Comparison of ENCODE assay signal across 9 mouse cellular contexts in the genomic region with DNA sequence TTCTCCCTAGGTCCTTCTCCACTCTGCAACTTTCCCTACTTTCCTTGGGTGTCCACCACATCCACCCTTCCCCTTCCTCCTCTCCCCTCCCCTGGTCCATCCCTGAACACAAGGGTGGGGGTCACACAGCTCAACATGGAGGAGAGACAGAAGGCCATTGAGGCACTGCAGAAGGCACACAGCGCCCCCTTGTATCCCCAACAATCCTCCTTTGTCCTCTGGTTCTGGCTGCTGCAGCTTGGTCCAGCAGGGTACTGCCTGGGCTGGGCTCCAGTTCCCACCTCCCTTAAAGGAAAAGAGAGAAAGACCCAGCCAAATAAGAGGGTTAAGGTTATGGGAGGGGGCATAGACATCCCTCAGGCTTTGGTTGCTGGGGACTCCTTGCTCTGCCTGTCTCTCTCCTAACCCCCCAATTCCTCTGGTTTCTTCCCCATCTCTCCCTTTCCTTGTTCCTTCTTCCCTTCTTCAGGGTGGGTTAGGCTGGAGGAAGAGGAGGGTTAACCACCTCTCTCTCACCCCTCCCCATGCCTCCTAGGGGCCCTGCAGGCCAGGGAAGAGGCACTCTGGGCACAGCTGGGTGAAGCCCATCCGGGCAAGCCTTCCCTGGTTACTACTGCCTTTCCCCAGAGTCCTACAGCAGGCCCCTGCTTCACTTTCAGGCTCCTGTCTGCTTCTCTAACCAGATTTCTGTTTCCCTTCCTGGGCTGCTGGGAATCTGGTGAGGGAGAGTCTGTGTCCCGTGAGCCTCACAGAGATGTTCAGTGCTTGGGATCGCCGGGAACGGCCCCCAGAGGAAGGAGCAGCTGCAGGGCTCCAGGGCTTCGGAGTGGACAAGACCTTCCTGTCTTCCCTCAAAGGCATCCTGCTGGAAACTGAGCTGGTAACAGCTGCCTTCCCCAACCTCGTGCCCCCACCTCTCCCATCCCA. TPM values are rescaled to one million over a fixed set of nuclear protein-coding genes. Genes with fewer than 3 reads are reported as not detected.
DNase-seq lines count a peak whose midpoint lies in the region; ATAC-seq and TF ChIP-seq lines count a peak whose summit lies in the region.
"Had no signal": no experiment of that assay in that cellular context is flagged by ENCODE, and none has a peak within 500 bp of the region (broad histone marks: within the 10 kb centered on the region; RNA-seq: fewer than 3 reads in every experiment).

A gene (plus strand): TSS at position 358 of the 927 bp plus-strand sequence.

- H3K27ac ChIP-seq in heart, postnatal 0 days (ENCODE audit: low read depth): peak within 1 kb of the TSS; percentile 21; the same call in 1 of the 2 replicates
- H3K27ac ChIP-seq in left cerebral cortex, adult 2 months: peak within 1 kb of the TSS; percentile 86
- peak within 1 kb of the TSS; percentile 49 for H3K27ac ChIP-seq in neural tube, embryonic 15.5 days (replicated peaks)

- no peak for TF ChIP-seq EP300 in heart, postnatal 0 days (IDR thresholded peaks at IDR 0.05; ENCODE audit: low read depth)

- ATAC-seq in heart, postnatal 0 days (ENCODE audit: insufficient read depth, low read depth): no peak
- ATAC-seq in neural tube, embryonic 15.5 days (ENCODE audit: low FRiP score): peak; percentile 65

- H3K9ac ChIP-seq in heart, postnatal 0 days (replicated peaks; ENCODE audit: low read depth, low read length): no peak within 1 kb of the TSS
- peak within 1 kb of the TSS; percentile 10; the same call in 1 of the 2 replicates for H3K9ac ChIP-seq in neural tube, embryonic 15.5 days (replicated peaks)

- no peak within 1 kb of the TSS for H3K4me3 ChIP-seq in heart, postnatal 0 days (ENCODE audit: low read depth, low read length)
- H3K4me3 ChIP-seq in left cerebral cortex, adult 2 months: peak within 1 kb of the TSS; percentile 40
- H3K4me3 ChIP-seq in neural tube, embryonic 15.5 days (replicated peaks): no peak within 1 kb of the TSS

- 27% methylated on average over 8 of the region's 8 CpGs for WGBS in heart, postnatal 0 days
- WGBS in neural tube, embryonic 15.5 days: 32% methylated on average over 8 of the region's 8 CpGs

- no peaks in the 10 kb centered on the region for H3K9me3 ChIP-seq in heart, postnatal 0 days (replicated peaks; ENCODE audit: control insufficient read depth, low read length)
- no peaks in the 10 kb centered on the region for H3K9me3 ChIP-seq in neural tube, embryonic 15.5 days (replicated peaks)

- no peaks in the 10 kb centered on the region; the same call in 1 of the 2 replicates for H3K4me1 ChIP-seq in heart, postnatal 0 days (ENCODE audit: control insufficient read depth, insufficient read depth)
- H3K4me1 ChIP-seq in neural tube, embryonic 15.5 days: peaks cover 15% of the 10 kb centered on the region

- no peak within 1 kb of the TSS for H3K4me2 ChIP-seq in heart, postnatal 0 days (ENCODE audit: low read depth, low read length)
- peak within 1 kb of the TSS; percentile 39 for H3K4me2 ChIP-seq in neural tube, embryonic 15.5 days

- intact Hi-C loops in left cerebral cortex, adult 2 months (cut with DNase I): loop anchor here (5.0 kb wide), 1 partner anchor 94 kb away; no protein-coding TSS in a partner anchor

- DNase-seq in MN1 (ENCODE audit: low spot score): peak; percentile 43
- DNase-seq in cerebellum, adult 9-11 months: peak; percentile 71
- no peak for DNase-seq in heart, postnatal 0 days (ENCODE audit: low spot score)
- DNase-seq in left cerebral cortex, adult 2 months (ENCODE audit: extremely low spot score in 1 of 2, low spot score in 2 of 2): peak; percentile 24 to 71
- DNase-seq in thymus, adult 18-20 months: no peak
- no peak for DNase-seq in urinary bladder, postnatal 25 days (ENCODE audit: low spot score)
- no peak for DNase-seq in adrenal gland, postnatal 36 days

- peaks cover 9% of the 10 kb centered on the region for H3K36me3 ChIP-seq in heart, postnatal 0 days (replicated peaks; ENCODE audit: control insufficient read depth, insufficient read depth, low read length)
- no peaks in the 10 kb centered on the region for H3K36me3 ChIP-seq in neural tube, embryonic 15.5 days

- peak; percentile 10; the same call in 1 of the 2 replicates for TF ChIP-seq CTCF in heart, postnatal 0 days (IDR thresholded peaks at IDR 0.05; ENCODE audit: low read depth)
- peak; percentile 28 for TF ChIP-seq CTCF in left cerebral cortex, adult 2 months (IDR thresholded peaks at IDR 0.05)

- H3K27me3 ChIP-seq in heart, postnatal 0 days (ENCODE audit: control insufficient read depth, insufficient read depth, low read length): no peaks in the 10 kb centered on the region
- no peaks in the 10 kb centered on the region for H3K27me3 ChIP-seq in neural tube, embryonic 15.5 days (replicated peaks)

RNA-seq across cellular contexts. Expression of the gene that starts here (rescaled TPM):
- total RNA-seq in heart, postnatal 0 days (2014; rRNA removed; ENCODE audit: low replicate concordance): 3.1 and 8.1 TPM in 2 replicates
- 0.34 and 0.85 TPM in 2 replicates for polyA plus RNA-seq in heart, postnatal 0 days (2015; fragmentation: Nextera tagmentation; extraction: Ambion mirVana)
- total RNA-seq in left cerebral cortex, adult 2 months (2021): 10 to 100 TPM; 46.5 to 53.5 TPM
- polyA plus RNA-seq in neural tube, embryonic 15.5 days (2015; fragmentation: Nextera tagmentation; extraction: Ambion mirVana): 15.8 and 18.1 TPM in 2 replicates
- total RNA-seq in adrenal gland, postnatal 36 days (2021): under 1 TPM; 0.46 to 0.83 TPM
- total RNA-seq: liver, adult 2 months had no signal
- polyA plus RNA-seq: liver, adult 2 months had no signal

Comparison
In these comparisons a context has a peak if more than half of its experiments do, and no peak if none do; other contexts are left out.
1. DNase-seq: peak in MN1 (single experiment), cerebellum, adult 9-11 months (single experiment) and left cerebral cortex, adult 2 months (2 of 2); none in heart, postnatal 0 days (single experiment), thymus, adult 18-20 months (0 of 2), urinary bladder, postnatal 25 days (single experiment) and adrenal gland, postnatal 36 days (0 of 2).
2. H3K27ac ChIP-seq: peak in every context shown above with its lines; median percentile 86 in left cerebral cortex, adult 2 months; 49 in neural tube, embryonic 15.5 days; 21 in heart, postnatal 0 days.